Mouse (Mus musculus) lung, adult 2 months (tissue): Measurements from ENCODE around the gene Lrrc1.

Experiments used
- CTCF ChIP-seq: fragments of 200-500 bp; IDR thresholded peaks from 2 replicates; pipeline ENCODE4 v1.5.1; 2011; ENCODE audit warnings: mild to moderate bottlenecking, low read length, control low read depth; ENCODE audit not compliant: insufficient read depth
- POLR2A ChIP-seq: fragments of 200-500 bp; IDR thresholded peaks from 2 replicates; pipeline ENCODE4 v1.6.1; 2011; ENCODE audit warnings: low read depth, mild to moderate bottlenecking, control low read depth, low read length, borderline replicate concordance; ENCODE audit errors: extremely low read depth

- TF ChIP-seq CTCF = no peak
- TF ChIP-seq POLR2A = no peak
Observed at GRCm38 (mm10) chr9:77478166-77478920, 66.3 kb downstream of the Lrrc1 start.
